Mouse (Mus musculus): ENCODE results near the gene Pid1.

- no peak for TF ChIP-seq POLR2A (IDR thresholded peaks at IDR 0.05; ENCODE audit: extremely low read depth, insufficient read depth, low read length)
- no peak for TF ChIP-seq CTCF (IDR thresholded peaks at IDR 0.05; ENCODE audit: low read depth, low read length)
Observed at GRCm38 (mm10) chr1:84157790-84158189, 206.2 kb downstream of the Pid1 start.
